9 mouse cellular contexts compared by ENCODE assay signal in the genomic region with DNA sequence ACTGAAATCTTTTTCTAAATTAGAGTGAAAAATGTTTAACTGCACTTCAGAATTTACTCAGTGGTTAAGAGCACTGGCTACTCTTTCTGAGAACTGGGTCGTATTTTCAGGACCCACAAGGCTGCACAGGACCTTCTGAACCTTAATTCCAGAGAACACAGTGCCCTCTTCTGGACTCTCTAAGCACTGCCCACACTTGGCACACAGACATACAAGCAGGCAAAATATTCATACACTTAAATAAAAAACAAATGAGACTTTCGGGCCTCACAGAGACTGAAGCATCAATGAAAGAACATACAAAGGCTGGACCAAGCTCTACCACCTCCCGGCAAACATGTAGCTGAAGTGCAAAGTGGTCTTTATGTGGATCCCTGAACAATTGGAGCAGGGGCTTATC.
A peak's percentile ranks its signal among the peaks of the same experiment; 100 is the strongest.
DNase-seq lines count a peak whose midpoint lies in the region; ATAC-seq and TF ChIP-seq lines count a peak whose summit lies in the region.
"Had no signal": no experiment of that assay in that cellular context is flagged by ENCODE, and none has a peak within 500 bp of the region (broad histone marks: within the 10 kb centered on the region; RNA-seq: fewer than 3 reads in every experiment).

No protein-coding gene starts in this region.

- H3K36me3 ChIP-seq in kidney, embryonic 16.5 days (ENCODE audit: insufficient read depth, low read length), result no peaks in the 10 kb centered on the region
- no peaks in the 10 kb centered on the region for H3K36me3 ChIP-seq in kidney, postnatal 0 days (ENCODE audit: insufficient read depth, low read length)
- no peaks in the 10 kb centered on the region for H3K36me3 ChIP-seq in intestine, embryonic 16.5 days (ENCODE audit: control insufficient read depth, insufficient read depth, low read length)

- no peak for TF ChIP-seq POLR2A in brain, embryonic 14.5 days (IDR thresholded peaks at IDR 0.05; ENCODE audit: borderline replicate concordance, extremely low read depth, insufficient read depth, insufficient read length, poor library complexity, severe bottlenecking)

- no peak overlapping the region for H3K4me2 ChIP-seq in kidney, embryonic 16.5 days (replicated peaks; ENCODE audit: low read depth, low read length)
- H3K4me2 ChIP-seq in kidney, postnatal 0 days (ENCODE audit: low read length), result no peak overlapping the region
- no peak overlapping the region for H3K4me2 ChIP-seq in intestine, embryonic 16.5 days (ENCODE audit: low read depth, low read length)

- no peaks in the 10 kb centered on the region for H3K9me3 ChIP-seq in kidney, embryonic 16.5 days (ENCODE audit: low read length)
- no peaks in the 10 kb centered on the region for H3K9me3 ChIP-seq in kidney, postnatal 0 days (replicated peaks; ENCODE audit: low read length)
- no peaks in the 10 kb centered on the region for H3K9me3 ChIP-seq in intestine, embryonic 16.5 days (ENCODE audit: control insufficient read depth, low read length)

- H3K4me1 ChIP-seq in kidney, embryonic 16.5 days (ENCODE audit: insufficient read depth, low read length), result no peaks in the 10 kb centered on the region
- no peaks in the 10 kb centered on the region for H3K4me1 ChIP-seq in kidney, postnatal 0 days (replicated peaks; ENCODE audit: insufficient read depth, low read length)
- no peaks in the 10 kb centered on the region for H3K4me1 ChIP-seq in intestine, embryonic 16.5 days (ENCODE audit: control insufficient read depth, insufficient read depth, low read length)

- H3K4me3 ChIP-seq in kidney, embryonic 16.5 days (ENCODE audit: low read length), result no peak overlapping the region
- H3K4me3 ChIP-seq in kidney, postnatal 0 days (replicated peaks; ENCODE audit: low read depth, low read length), result no peak overlapping the region
- H3K4me3 ChIP-seq in intestine, embryonic 16.5 days (ENCODE audit: low read length), result no peak overlapping the region

- no peak; the same call in 1 of the 2 replicates for ATAC-seq in kidney, embryonic 16.5 days (ENCODE audit: low FRiP score, low TSS enrichment)
- no peak for ATAC-seq in kidney, postnatal 0 days (replicated peaks; ENCODE audit: low FRiP score, low read depth)
- ATAC-seq in intestine, embryonic 16.5 days, result no peak

- WGBS in kidney, embryonic 16.5 days, result 52% methylated on average over 3 of the region's 3 CpGs
- WGBS in kidney, postnatal 0 days, result 50% methylated on average over 3 of the region's 3 CpGs
- WGBS in intestine, embryonic 16.5 days, result 51% methylated on average over 3 of the region's 3 CpGs

- peak; percentile 20 for DNase-seq in kidney, adult 18-20 months
- peak; percentile 50 for DNase-seq in ES-CJ7 (ENCODE audit: low read depth, low spot score)
- DNase-seq in brain, embryonic 14.5 days (ENCODE audit: low read depth), result peak; percentile 67
- DNase-seq in kidney, postnatal 0 days (ENCODE audit: low spot score), result peak; percentile 47
- peak; percentile 53 for DNase-seq in retina, postnatal 1 day
- DNase-seq in spleen, postnatal 10 days (ENCODE audit: low spot score in 2 of 2), result no peak

- H3K9ac ChIP-seq in kidney, embryonic 16.5 days (replicated peaks; ENCODE audit: low read length), result no peak overlapping the region
- no peak overlapping the region for H3K9ac ChIP-seq in kidney, postnatal 0 days (ENCODE audit: low read depth, low read length)
- no peak overlapping the region for H3K9ac ChIP-seq in intestine, embryonic 16.5 days (ENCODE audit: low read depth, low read length)

- TF ChIP-seq CTCF in brain, embryonic 14.5 days (IDR thresholded peaks at IDR 0.05; ENCODE audit: borderline replicate concordance, extremely low read depth, insufficient read depth, insufficient read length), result peak; percentile 64; the same call in 1 of the 2 replicates
- TF ChIP-seq CTCF in kidney, postnatal 0 days (IDR thresholded peaks at IDR 0.05; ENCODE audit: low read depth), result peak; percentile 68

- no peaks in the 10 kb centered on the region for H3K27me3 ChIP-seq in kidney, embryonic 16.5 days (ENCODE audit: insufficient read depth, low read length)
- no peaks in the 10 kb centered on the region for H3K27me3 ChIP-seq in kidney, postnatal 0 days (ENCODE audit: insufficient read depth, low read length)
- H3K27me3 ChIP-seq in intestine, embryonic 16.5 days (replicated peaks; ENCODE audit: control insufficient read depth, insufficient read depth, low read length), result no peaks in the 10 kb centered on the region

- no peak overlapping the region for H3K27ac ChIP-seq in kidney, embryonic 16.5 days (ENCODE audit: low read length)
- no peak overlapping the region for H3K27ac ChIP-seq in kidney, postnatal 0 days
- H3K27ac ChIP-seq in intestine, embryonic 16.5 days (ENCODE audit: low read length), result no peak overlapping the region
- H3K27ac ChIP-seq: macrophage had no signal

Comparison
In these comparisons a context has a peak if more than half of its experiments do, and no peak if none do; other contexts are left out.
1. DNase-seq: peak in kidney, adult 18-20 months (single experiment), ES-CJ7 (single experiment), brain, embryonic 14.5 days (single experiment), kidney, postnatal 0 days (single experiment) and retina, postnatal 1 day (single experiment); none in spleen, postnatal 10 days (0 of 2).